Mouse (Mus musculus): Measurements from ENCODE around the gene Dhcr7. TPM values are rescaled to one million over a fixed set of nuclear protein-coding genes. Genes with fewer than 3 reads are reported as not detected.

Dhcr7 gene
- polyA plus RNA-seq, 1 experiment: not detected

- no peak overlapping the region for H3K4me3 ChIP-seq (ENCODE audit: insufficient read depth, low read depth, low read length)
- TF ChIP-seq CTCF (IDR thresholded peaks at IDR 0.05; ENCODE audit: insufficient read depth, low read depth, low read length): no peak
- TF ChIP-seq POLR2A (IDR thresholded peaks at IDR 0.05; ENCODE audit: insufficient read depth, low read depth, low read length): no peak
- WGBS: 100% methylated on average over 1 of the region's 1 CpGs
- H3K4me1 ChIP-seq (ENCODE audit: control insufficient read depth, insufficient read depth, low read length): 0 out of 2 replicates have a peak, but pooled peaks cover 3% of the 10 kb centered on the region
- H3K27ac ChIP-seq (ENCODE audit: insufficient read depth, low read depth, low read length): no peak overlapping the region
These were observed 22.2 kb upstream of the Dhcr7 start for GRCm38 (mm10) chr7:143800770-143801169.

- WGBS: 89% methylated on average over 8 of the region's 8 CpGs
- no peak for TF ChIP-seq CTCF (IDR thresholded peaks at IDR 0.05; ENCODE audit: insufficient read depth, low read depth, low read length)
- no peak for TF ChIP-seq POLR2A (IDR thresholded peaks at IDR 0.05; ENCODE audit: insufficient read depth, low read depth, low read length)
These were observed 21.5 kb upstream of the Dhcr7 start for GRCm38 (mm10) chr7:143801195-143802065.

GRCm38 (mm10) chr7:143805199-143805624 lies 17.7 kb upstream of the Dhcr7 start:
- 0 out of 2 replicates have a peak, but pooled peaks cover 5% of the 10 kb centered on the region for H3K4me1 ChIP-seq (ENCODE audit: control insufficient read depth, insufficient read depth, low read length)
- H3K27ac ChIP-seq (ENCODE audit: insufficient read depth, low read depth, low read length): no peak overlapping the region
- no peak overlapping the region for H3K4me3 ChIP-seq (ENCODE audit: insufficient read depth, low read depth, low read length)
- TF ChIP-seq POLR2A (IDR thresholded peaks at IDR 0.05; ENCODE audit: insufficient read depth, low read depth, low read length): no peak
- 39% methylated on average over 5 of the region's 5 CpGs for WGBS

More at GRCm38 (mm10) chr7:143801195-143802065, 21.5 kb upstream of the Dhcr7 start:
- H3K27ac ChIP-seq (ENCODE audit: insufficient read depth, low read depth, low read length): no peak overlapping the region
- H3K4me3 ChIP-seq (ENCODE audit: insufficient read depth, low read depth, low read length): no peak overlapping the region
- 0 out of 2 replicates have a peak, but pooled peaks cover 5% of the 10 kb centered on the region for H3K4me1 ChIP-seq (ENCODE audit: control insufficient read depth, insufficient read depth, low read length)

- TF ChIP-seq POLR2A (IDR thresholded peaks at IDR 0.05; ENCODE audit: insufficient read depth, low read depth, low read length) (no peak), CTCF (IDR thresholded peaks at IDR 0.05; ENCODE audit: insufficient read depth, low read depth, low read length) (no peak)
- WGBS: 81% methylated on average over 1 of the region's 1 CpGs
- Histone ChIP-seq H3K4me1 (ENCODE audit: control insufficient read depth, insufficient read depth, low read length) (0 out of 2 replicates have a peak, but pooled peaks cover 5% of the 10 kb centered on the region), H3K4me3 (ENCODE audit: insufficient read depth, low read depth, low read length) (no peak overlapping the region), H3K27ac (ENCODE audit: insufficient read depth, low read depth, low read length) (no peak overlapping the region)
These were observed 14.0 kb upstream of the Dhcr7 start for GRCm38 (mm10) chr7:143808909-143809308.

GRCm38 (mm10) chr7:143819201-143819600 lies 3.7 kb upstream of the Dhcr7 start:
- TF ChIP-seq CTCF (IDR thresholded peaks at IDR 0.05; ENCODE audit: insufficient read depth, low read depth, low read length): no peak
- no peak for TF ChIP-seq POLR2A (IDR thresholded peaks at IDR 0.05; ENCODE audit: insufficient read depth, low read depth, low read length)
- no peak overlapping the region for H3K4me3 ChIP-seq (ENCODE audit: insufficient read depth, low read depth, low read length)
- peaks cover 5% of the 10 kb centered on the region for H3K4me1 ChIP-seq (ENCODE audit: control insufficient read depth, insufficient read depth, low read length)
- no peak overlapping the region for H3K27ac ChIP-seq (ENCODE audit: insufficient read depth, low read depth, low read length)
- 90% methylated on average over 4 of the region's 4 CpGs for WGBS

GRCm38 (mm10) chr7:143821241-143821640 lies 1.7 kb upstream of the Dhcr7 start:
- peaks cover 5% of the 10 kb centered on the region for H3K4me1 ChIP-seq (ENCODE audit: control insufficient read depth, insufficient read depth, low read length)
- 87% methylated on average over 2 of the region's 2 CpGs for WGBS
- H3K27ac ChIP-seq (ENCODE audit: insufficient read depth, low read depth, low read length): no peak overlapping the region
- TF ChIP-seq POLR2A (IDR thresholded peaks at IDR 0.05; ENCODE audit: insufficient read depth, low read depth, low read length) (no peak), CTCF (IDR thresholded peaks at IDR 0.05; ENCODE audit: insufficient read depth, low read depth, low read length) (no peak)
- H3K4me3 ChIP-seq (ENCODE audit: insufficient read depth, low read depth, low read length): no peak overlapping the region

GRCm38 (mm10) chr7:143823266-143823605 lies 291 bp downstream of the Dhcr7 start:
- Histone ChIP-seq H3K4me3 (ENCODE audit: insufficient read depth, low read depth, low read length) (peak overlapping the region; percentile 36), H3K4me1 (ENCODE audit: control insufficient read depth, insufficient read depth, low read length) (peaks cover 5% of the 10 kb centered on the region), H3K27ac (ENCODE audit: insufficient read depth, low read depth, low read length) (peak overlapping the region; percentile 78)
- WGBS: 78% methylated on average over 4 of the region's 4 CpGs
- TF ChIP-seq CTCF (IDR thresholded peaks at IDR 0.05; ENCODE audit: insufficient read depth, low read depth, low read length) (no peak), POLR2A (IDR thresholded peaks at IDR 0.05; ENCODE audit: insufficient read depth, low read depth, low read length) (no peak)

- 99% methylated on average over 2 of the region's 2 CpGs for WGBS
- Histone ChIP-seq H3K4me1 (ENCODE audit: control insufficient read depth, insufficient read depth, low read length) (peaks cover 6% of the 10 kb centered on the region), H3K27ac (ENCODE audit: insufficient read depth, low read depth, low read length) (no peak overlapping the region), H3K4me3 (ENCODE audit: insufficient read depth, low read depth, low read length) (no peak overlapping the region)
- TF ChIP-seq CTCF (IDR thresholded peaks at IDR 0.05; ENCODE audit: insufficient read depth, low read depth, low read length) (no peak), POLR2A (IDR thresholded peaks at IDR 0.05; ENCODE audit: insufficient read depth, low read depth, low read length) (no peak)
These were observed 4.0 kb downstream of the Dhcr7 start for GRCm38 (mm10) chr7:143826985-143827384.

- H3K4me3 ChIP-seq (ENCODE audit: insufficient read depth, low read depth, low read length): peak overlapping the region; percentile 62
- WGBS: under 1% methylated on average over 37 of the region's 37 CpGs
- TF ChIP-seq POLR2A (IDR thresholded peaks at IDR 0.05; ENCODE audit: insufficient read depth, low read depth, low read length): peak; percentile 28; the same call in 1 of the 2 replicates
- peak; percentile 61 for TF ChIP-seq CTCF (IDR thresholded peaks at IDR 0.05; ENCODE audit: insufficient read depth, low read depth, low read length)
- H3K27ac ChIP-seq (ENCODE audit: insufficient read depth, low read depth, low read length): peak overlapping the region; percentile 95
- H3K4me1 ChIP-seq (ENCODE audit: control insufficient read depth, insufficient read depth, low read length): peaks cover 8% of the 10 kb centered on the region
These were observed 6.8 kb downstream of the Dhcr7 start for GRCm38 (mm10) chr7:143829504-143830331.
